Mouse (Mus musculus) heart, embryonic 14.5 days (tissue): ENCODE data around the gene Zbtb4. TPM values are rescaled to one million over a fixed set of nuclear protein-coding genes. Genes with fewer than 3 reads are reported as not detected.

Experiments used
- ATAC-seq: fragments of 200-750 bp; cut with Nextera tagmentation; 2 replicates; pipeline ENCODE4 v1.8.0; 2017; ENCODE audit warnings: low read depth, moderate TSS enrichment; ENCODE audit not compliant: insufficient number of reproducible peaks, insufficient read depth, low FRiP score
- H3K27ac ChIP-seq, 2 experiments: fragments of 200-500 bp in 1 of 2; fragments of 300-500 bp in 1 of 2; sonication (generic) in 1 of 2; replicated peaks in 1 of 2; 2 replicates each; pipeline ENCODE4 v1.5.1; 2012 to 2014; ENCODE audit warnings: low read depth in 2 of 2, low read length in 2 of 2, control low read depth in 1 of 2, mild to moderate bottlenecking in 1 of 2, mixed read lengths in 1 of 2; ENCODE audit not compliant: control insufficient read depth in 1 of 2, insufficient read depth in 1 of 2
- H3K27me3 ChIP-seq: fragments of 300-500 bp; sonication (generic); 2 replicates; pipeline ENCODE4 v1.6.1; 2014; ENCODE audit warnings: mild to moderate bottlenecking, low read length, control low read depth; ENCODE audit not compliant: control insufficient read depth, insufficient read depth
- H3K36me3 ChIP-seq: fragments of 300-500 bp; sonication (generic); 2 replicates; pipeline ENCODE4 v1.6.1; 2014; ENCODE audit warnings: mild to moderate bottlenecking, control low read depth, low read length, mixed read lengths; ENCODE audit not compliant: control insufficient read depth, insufficient read depth
- H3K4me1 ChIP-seq, 2 experiments: fragments of 200-500 bp in 1 of 2; fragments of 300-500 bp in 1 of 2; sonication (generic) in 1 of 2; 2 replicates each; pipeline ENCODE4 v1.6.1; 2012 to 2014; ENCODE audit warnings: low read length in 2 of 2, control low read depth in 1 of 2, mixed read lengths in 1 of 2; ENCODE audit not compliant: control insufficient read depth in 2 of 2, insufficient read depth in 2 of 2
- H3K4me2 ChIP-seq: fragments of 300-500 bp; sonication (generic); 2 replicates; pipeline ENCODE4 v1.6.1; 2014; ENCODE audit warnings: mild to moderate bottlenecking, low read length
- H3K4me3 ChIP-seq, 2 experiments: fragments of 200-500 bp in 1 of 2; fragments of 300-500 bp in 1 of 2; sonication (generic) in 1 of 2; 2 replicates each; pipeline ENCODE4 v1.5.1; 2012 to 2014; ENCODE audit warnings: low read length in 2 of 2, mild to moderate bottlenecking in 2 of 2, control low read depth in 1 of 2, low read depth in 1 of 2, moderate library complexity in 1 of 2; ENCODE audit not compliant: control insufficient read depth in 1 of 2, insufficient read depth in 1 of 2
- H3K9ac ChIP-seq: fragments of 300-500 bp; sonication (generic); 2 replicates; pipeline ENCODE4 v1.6.1; 2014; ENCODE audit warnings: mild to moderate bottlenecking, low read length
- H3K9me3 ChIP-seq: fragments of 300-500 bp; sonication (generic); 2 replicates; pipeline ENCODE4 v1.6.1; 2016; ENCODE audit warnings: low read length, control low read depth; ENCODE audit not compliant: control insufficient read depth
- WGBS: fragments of 180-500 bp; shearing (Covaris S2); extraction: QIAGEN DNeasy Blood & Tissue Kit; methylation state at CpG from one replicate; pipeline ENCODE4 v1.1.7; 2014; 5-methylcytosine and 5-hydroxymethylcytosine counted together
- polyA plus RNA-seq: library from polyadenylated mRNA; unstranded; fragments of >200 nt; fragmentation: Nextera tagmentation; extraction: Ambion mirVana; gene quantifications from 2 replicates; pipeline ENCODE4 v1.2.1, GENCODE M21; 2014

The Zbtb4 gene
- polyA plus RNA-seq, 1 experiment from 2014 or later: 3.7 TPM

- H3K9ac ChIP-seq: no peak overlapping the region
- H3K27ac ChIP-seq: no peak overlapping the region
- H3K4me2 ChIP-seq: no peak overlapping the region
- no peaks in the 10 kb centered on the region for H3K36me3 ChIP-seq
- ATAC-seq: no peak
- H3K9me3 ChIP-seq: 0 out of 2 replicates have a peak, but pooled peaks cover 4% of the 10 kb centered on the region
- no peak overlapping the region for H3K4me3 ChIP-seq
- H3K27me3 ChIP-seq: no peaks in the 10 kb centered on the region
- H3K4me1 ChIP-seq: no peaks in the 10 kb centered on the region
- 88% methylated on average over 8 of the region's 8 CpGs for WGBS
Observed at GRCm38 (mm10) chr11:69818871-69819270, 53.2 kb downstream of the Zbtb4 start.

- WGBS: 80% methylated on average over 3 of the region's 3 CpGs
- H3K27ac ChIP-seq: no peak within 1 kb of the TSS
- no peaks in the 10 kb centered on the region for H3K4me1 ChIP-seq
- H3K9ac ChIP-seq: no peak within 1 kb of the TSS
- ATAC-seq: no peak
- 0 out of 2 replicates have a peak, but pooled peaks cover 4% of the 10 kb centered on the region for H3K9me3 ChIP-seq
- peaks cover 13% of the 10 kb centered on the region for H3K36me3 ChIP-seq
- no peak within 1 kb of the TSS for H3K4me3 ChIP-seq
- H3K27me3 ChIP-seq: no peaks in the 10 kb centered on the region
- H3K4me2 ChIP-seq: no peak within 1 kb of the TSS
Observed at GRCm38 (mm10) chr11:69822080-69822479, 56.4 kb downstream of the Zbtb4 start, which contains the start of gene Spem1. TSS of gene Spem1 (minus strand) at chr11:69822180.

- Histone ChIP-seq H3K4me1 (no peaks in the 10 kb centered on the region), H3K4me2 (no peak overlapping the region), H3K9ac (no peak overlapping the region), H3K27me3 (no peaks in the 10 kb centered on the region), H3K36me3 (peaks cover 24% of the 10 kb centered on the region), H3K27ac (no peak overlapping the region), H3K4me3 (no peak overlapping the region), H3K9me3 (no peaks in the 10 kb centered on the region)
- WGBS: 71% methylated on average over 2 of the region's 2 CpGs
- no peak for ATAC-seq
Observed at GRCm38 (mm10) chr11:69823456-69823855, 57.7 kb downstream of the Zbtb4 start.

GRCm38 (mm10) chr11:69828832-69829231 lies 63.1 kb downstream of the Zbtb4 start:
- ATAC-seq: no peak
- H3K36me3 ChIP-seq: peaks cover 24% of the 10 kb centered on the region
- no peak overlapping the region for H3K27ac ChIP-seq
- no peaks in the 10 kb centered on the region for H3K9me3 ChIP-seq
- peaks cover 0 to 5% of the 10 kb centered on the region in 2 experiments; a peak in 2 of 4 replicates for H3K4me1 ChIP-seq
- 78% methylated on average over 5 of the region's 5 CpGs for WGBS
- H3K27me3 ChIP-seq: peaks cover 13% of the 10 kb centered on the region; the same call in 1 of the 2 replicates
- H3K4me2 ChIP-seq: no peak overlapping the region
- H3K4me3 ChIP-seq: no peak overlapping the region
- H3K9ac ChIP-seq: no peak overlapping the region

- H3K4me2 ChIP-seq: peak overlapping the region; percentile 86
- ATAC-seq: no peak
- peak overlapping the region; percentile 34 to 40 for H3K4me3 ChIP-seq
- H3K9me3 ChIP-seq: no peaks in the 10 kb centered on the region
- no peaks in the 10 kb centered on the region for H3K36me3 ChIP-seq
- WGBS: 41% methylated on average over 8 of the region's 8 CpGs
- peak overlapping the region; percentile 73 for H3K9ac ChIP-seq
- peaks cover 3 to 18% of the 10 kb centered on the region in 2 experiments; a peak in 2 of 4 replicates for H3K4me1 ChIP-seq
- H3K27ac ChIP-seq: no peak overlapping the region
- H3K27me3 ChIP-seq: peaks cover 44% of the 10 kb centered on the region
Observed at GRCm38 (mm10) chr11:69833554-69833953, 67.8 kb downstream of the Zbtb4 start.

Other genes starting within 250 kb of the Zbtb4 start
- gene Dnah2, start 216.8 kb upstream of the Zbtb4 start, polyA plus RNA-seq: 0.13 and 0.36 TPM in 2 replicates
- gene Efnb3, start 205.7 kb upstream of the Zbtb4 start, polyA plus RNA-seq: 14.2 and 20.4 TPM in 2 replicates
- 11.1 and 14.3 TPM in 2 replicates for gene Wrap53, start 185.7 kb upstream of the Zbtb4 start, polyA plus RNA-seq
- gene Trp53, start 185.6 kb upstream of the Zbtb4 start, polyA plus RNA-seq: 71.2 and 71.9 TPM in 2 replicates
- gene Atp1b2, start 160.0 kb upstream of the Zbtb4 start, polyA plus RNA-seq: 31.5 and 33.8 TPM in 2 replicates
- gene Shbg, start 148.0 kb upstream of the Zbtb4 start, polyA plus RNA-seq: not detected in 2 replicates
- gene Sat2, start 143.9 kb upstream of the Zbtb4 start, polyA plus RNA-seq: 16.2 and 17.9 TPM in 2 replicates
- gene Fxr2, start 132.9 kb upstream of the Zbtb4 start, polyA plus RNA-seq: 24.2 and 25.8 TPM in 2 replicates
- not detected in 2 replicates for gene Sox15, start 110.6 kb upstream of the Zbtb4 start, polyA plus RNA-seq
- gene Mpdu1, start 103.3 kb upstream of the Zbtb4 start, polyA plus RNA-seq: 14.9 and 29.1 TPM in 2 replicates
- 12.1 and 14.4 TPM in 2 replicates for gene Cd68, start 99.8 kb upstream of the Zbtb4 start, polyA plus RNA-seq
- 313 and 403 TPM in 2 replicates for gene Eif4a1, start 93.5 kb upstream of the Zbtb4 start, polyA plus RNA-seq
- gene Senp3, start 83.8 kb upstream of the Zbtb4 start, polyA plus RNA-seq: 43.2 and 59.4 TPM in 2 replicates
- 0.24 and 0.63 TPM in 2 replicates for gene Tnfsf13, start 80.1 kb upstream of the Zbtb4 start, polyA plus RNA-seq
- 7.7 and 10.3 TPM in 2 replicates for gene Tnfsf12, start 70.1 kb upstream of the Zbtb4 start, polyA plus RNA-seq
- gene Tnfsfm13, start 69.8 kb upstream of the Zbtb4 start, polyA plus RNA-seq: 2.5 and 6.8 TPM in 2 replicates
- gene Polr2a, start 7.3 kb upstream of the Zbtb4 start, polyA plus RNA-seq: 19.9 and 20.1 TPM in 2 replicates
- gene Slc35g3, start 3.9 kb upstream of the Zbtb4 start, polyA plus RNA-seq: 0.13 TPM in 1 of 2 replicates, not detected in the other
- gene Chrnb1, start 30.0 kb downstream of the Zbtb4 start, polyA plus RNA-seq: 5.5 and 5.8 TPM in 2 replicates
- 2.0 and 2.1 TPM in 2 replicates for gene Fgf11, start 35.9 kb downstream of the Zbtb4 start, polyA plus RNA-seq
- gene Tmem102, start 39.7 kb downstream of the Zbtb4 start, polyA plus RNA-seq: 1.7 and 1.8 TPM in 2 replicates
- not detected in 2 replicates for gene Gm39566, start 49.4 kb downstream of the Zbtb4 start, polyA plus RNA-seq
- gene Spem2, start 52.6 kb downstream of the Zbtb4 start, polyA plus RNA-seq: not detected in 2 replicates
- gene Spem1, start 56.3 kb downstream of the Zbtb4 start, polyA plus RNA-seq: not detected in 2 replicates
- gene Nlgn2, start 71.9 kb downstream of the Zbtb4 start, polyA plus RNA-seq: 2.4 and 2.6 TPM in 2 replicates
- gene Tmem256, start 72.6 kb downstream of the Zbtb4 start, polyA plus RNA-seq: 340 and 379 TPM in 2 replicates
- gene Plscr3, start 80.5 kb downstream of the Zbtb4 start, polyA plus RNA-seq: 66.5 and 75.8 TPM in 2 replicates
- gene Tnk1, start 92.8 kb downstream of the Zbtb4 start, polyA plus RNA-seq: 0.15 TPM in 1 of 2 replicates, not detected in the other
- gene Tmem95, start 112.1 kb downstream of the Zbtb4 start, polyA plus RNA-seq: not detected in 2 replicates
- gene Kctd11, start 115.5 kb downstream of the Zbtb4 start, polyA plus RNA-seq: 2.6 and 2.8 TPM in 2 replicates
- 3.6 and 3.8 TPM in 2 replicates for gene Acap1, start 129.6 kb downstream of the Zbtb4 start, polyA plus RNA-seq
- 4.5 and 5.1 TPM in 2 replicates for gene 2810408A11Rik, start 135.1 kb downstream of the Zbtb4 start, polyA plus RNA-seq
- gene Neurl4, start 135.2 kb downstream of the Zbtb4 start, polyA plus RNA-seq: 7.5 and 11.1 TPM in 2 replicates
- gene Gps2, start 148.0 kb downstream of the Zbtb4 start, polyA plus RNA-seq: 45.2 and 46.8 TPM in 2 replicates
- 1,047 and 1,081 TPM in 2 replicates for gene Eif5a, start 156.0 kb downstream of the Zbtb4 start, polyA plus RNA-seq
- gene Ybx2, start 169.9 kb downstream of the Zbtb4 start, polyA plus RNA-seq: 6.6 and 7.3 TPM in 2 replicates
- 27.6 and 28.5 TPM in 2 replicates for gene Slc2a4, start 182.3 kb downstream of the Zbtb4 start, polyA plus RNA-seq
- 1.2 and 2.4 TPM in 2 replicates for gene Cldn7, start 198.9 kb downstream of the Zbtb4 start, polyA plus RNA-seq
- 22.3 and 26.0 TPM in 2 replicates for gene Ctdnep1, start 215.2 kb downstream of the Zbtb4 start, polyA plus RNA-seq
- 107 and 114 TPM in 2 replicates for gene Elp5, start 216.6 kb downstream of the Zbtb4 start, polyA plus RNA-seq
- gene Gabarap, start 225.2 kb downstream of the Zbtb4 start, polyA plus RNA-seq: 454 and 540 TPM in 2 replicates
- gene Phf23, start 229.9 kb downstream of the Zbtb4 start, polyA plus RNA-seq: 22.2 and 27.5 TPM in 2 replicates
- 15.0 and 16.6 TPM in 2 replicates for gene Dvl2, start 234.7 kb downstream of the Zbtb4 start, polyA plus RNA-seq
- gene Acadvl, start 249.5 kb downstream of the Zbtb4 start, polyA plus RNA-seq: 185 and 198 TPM in 2 replicates